ENCODE assay signal across 10 mouse cellular contexts in genomic region chr9:75435291-75435690, GRCm38 (mm10). TPM values are rescaled to one million over a fixed set of nuclear protein-coding genes. Genes with fewer than 3 reads are reported as not detected.
DNase-seq lines count a peak whose midpoint lies in the region; ATAC-seq and TF ChIP-seq lines count a peak whose summit lies in the region.
"Had no signal": no experiment of that assay in that cellular context is flagged by ENCODE, and none has a peak within 500 bp of the region (broad histone marks: within the 10 kb centered on the region; RNA-seq: fewer than 3 reads in every experiment).

No protein-coding gene starts in this region.

- no peak overlapping the region for H3K4me2 ChIP-seq in forebrain, embryonic 16.5 days (ENCODE audit: low read length)
- no peak overlapping the region for H3K4me2 ChIP-seq in liver, embryonic 12.5 days
- H3K4me2 ChIP-seq in lung, postnatal 0 days (replicated peaks; ENCODE audit: low read depth, low read length): 0 out of 2 replicates have a peak overlapping the region, but pooled peaks have one; percentile 2

- ATAC-seq in forebrain, embryonic 16.5 days: no peak
- no peak for ATAC-seq in liver, embryonic 12.5 days
- peak; percentile 13; the same call in 1 of the 2 replicates for ATAC-seq in lung, postnatal 0 days

- H3K9me3 ChIP-seq in forebrain, embryonic 10.5 days: no peaks in the 10 kb centered on the region
- no peaks in the 10 kb centered on the region for H3K9me3 ChIP-seq in forebrain, embryonic 16.5 days (ENCODE audit: control insufficient read depth, low read length)
- no peaks in the 10 kb centered on the region for H3K9me3 ChIP-seq in liver, embryonic 12.5 days (replicated peaks)
- no peaks in the 10 kb centered on the region for H3K9me3 ChIP-seq in ES-Bruce4 (replicated peaks; ENCODE audit: control insufficient read depth, insufficient read depth, low read length, poor library complexity, severe bottlenecking)
- H3K9me3 ChIP-seq in lung, postnatal 0 days (ENCODE audit: low read length): no peaks in the 10 kb centered on the region
- H3K9me3 ChIP-seq: intestine, embryonic 15.5 days; liver, embryonic 13.5 days had no signal

- TF ChIP-seq EP300 in ES-Bruce4 (IDR thresholded peaks at IDR 0.05; ENCODE audit: insufficient read depth, low read depth, low read length): no peak
- no peak for TF ChIP-seq EP300 in lung, postnatal 0 days (IDR thresholded peaks at IDR 0.05)

- DNase-seq in forebrain, embryonic 10.5 days (ENCODE audit: extremely low spot score, low spot score): no peak
- no peak for DNase-seq in liver, adult 2 months (ENCODE audit: extremely low read depth, low read depth, low spot score)
- peak; percentile 18 for DNase-seq in lung, postnatal 0 days (ENCODE audit: low spot score)
- no peak for DNase-seq in urinary bladder, postnatal 4 days (ENCODE audit: low spot score in 2 of 2)
- no peak for DNase-seq in right cerebral cortex, adult 18-20 months

- H3K4me1 ChIP-seq in forebrain, embryonic 10.5 days: peaks cover 42% of the 10 kb centered on the region
- H3K4me1 ChIP-seq in forebrain, embryonic 16.5 days (replicated peaks; ENCODE audit: control insufficient read depth, insufficient read depth, low read length): peaks cover 4% of the 10 kb centered on the region; the same call in 1 of the 2 replicates
- peaks cover 4% of the 10 kb centered on the region for H3K4me1 ChIP-seq in liver, adult 2 months (ENCODE audit: control insufficient read depth, insufficient read depth, low read length)
- peaks cover 45% of the 10 kb centered on the region for H3K4me1 ChIP-seq in liver, embryonic 12.5 days
- H3K4me1 ChIP-seq in ES-Bruce4 (ENCODE audit: control insufficient read depth, insufficient read depth, low read length): peaks cover 4% of the 10 kb centered on the region
- no peaks in the 10 kb centered on the region for H3K4me1 ChIP-seq in lung, postnatal 0 days (ENCODE audit: insufficient read depth, low read depth, low read length)
- H3K4me1 ChIP-seq: intestine, embryonic 15.5 days had no signal

- no peaks in the 10 kb centered on the region for H3K36me3 ChIP-seq in forebrain, embryonic 10.5 days (replicated peaks)
- no peaks in the 10 kb centered on the region for H3K36me3 ChIP-seq in forebrain, embryonic 16.5 days (ENCODE audit: control insufficient read depth, insufficient read depth)
- no peaks in the 10 kb centered on the region for H3K36me3 ChIP-seq in liver, adult 2 months (ENCODE audit: control insufficient read depth, insufficient read depth, low read length)
- no peaks in the 10 kb centered on the region for H3K36me3 ChIP-seq in liver, embryonic 12.5 days
- H3K36me3 ChIP-seq in ES-Bruce4 (ENCODE audit: control insufficient read depth, insufficient read depth, low read length, poor library complexity, severe bottlenecking): no peaks in the 10 kb centered on the region
- H3K36me3 ChIP-seq in lung, postnatal 0 days (ENCODE audit: insufficient read depth, low read length): no peaks in the 10 kb centered on the region
- H3K36me3 ChIP-seq: intestine, embryonic 15.5 days; liver, embryonic 13.5 days had no signal

- H3K9ac ChIP-seq in forebrain, embryonic 16.5 days (replicated peaks; ENCODE audit: low read depth, low read length): no peak overlapping the region
- no peak overlapping the region for H3K9ac ChIP-seq in liver, adult 2 months (ENCODE audit: low read depth, low read length)
- no peak overlapping the region for H3K9ac ChIP-seq in liver, embryonic 12.5 days
- H3K9ac ChIP-seq in ES-Bruce4 (ENCODE audit: low read depth, poor library complexity, severe bottlenecking): peak overlapping the region; percentile 41
- no peak overlapping the region for H3K9ac ChIP-seq in lung, postnatal 0 days (replicated peaks; ENCODE audit: low read depth)
- H3K9ac ChIP-seq: intestine, embryonic 15.5 days; liver, embryonic 13.5 days had no signal

- H3K27ac ChIP-seq in forebrain, embryonic 10.5 days: peak overlapping the region; percentile 83
- H3K27ac ChIP-seq in forebrain, embryonic 16.5 days (ENCODE audit: low read length): no peak overlapping the region
- H3K27ac ChIP-seq in liver, adult 2 months (replicated peaks; ENCODE audit: insufficient read depth, low read depth, low read length): peak overlapping the region; percentile 46
- no peak overlapping the region for H3K27ac ChIP-seq in liver, embryonic 12.5 days
- peak overlapping the region; percentile 94 for H3K27ac ChIP-seq in ES-Bruce4 (ENCODE audit: insufficient read depth, low read length)
- peak overlapping the region; percentile 57 for H3K27ac ChIP-seq in lung, postnatal 0 days (ENCODE audit: low read length)
- H3K27ac ChIP-seq: intestine, embryonic 15.5 days; liver, embryonic 13.5 days had no signal

- TF ChIP-seq CTCF in liver, adult 2 months (IDR thresholded peaks at IDR 0.05; ENCODE audit: low read depth, low read length): no peak
- TF ChIP-seq CTCF in ES-Bruce4 (IDR thresholded peaks at IDR 0.05; ENCODE audit: low read depth, low read length): no peak
- TF ChIP-seq CTCF in lung, postnatal 0 days (IDR thresholded peaks at IDR 0.05): no peak

- no peak for TF ChIP-seq POLR2A in liver, adult 2 months (IDR thresholded peaks at IDR 0.05; ENCODE audit: extremely low read depth, insufficient read depth, low read length)
- TF ChIP-seq POLR2A in ES-Bruce4 (IDR thresholded peaks at IDR 0.05; ENCODE audit: insufficient read depth, low read length): no peak

- H3K4me3 ChIP-seq in forebrain, embryonic 10.5 days: no peak overlapping the region
- H3K4me3 ChIP-seq in forebrain, embryonic 16.5 days (replicated peaks; ENCODE audit: low read length): no peak overlapping the region
- no peak overlapping the region for H3K4me3 ChIP-seq in liver, adult 2 months (ENCODE audit: insufficient read depth, low read depth, low read length)
- no peak overlapping the region for H3K4me3 ChIP-seq in liver, embryonic 12.5 days
- H3K4me3 ChIP-seq in ES-Bruce4 (ENCODE audit: low read depth, low read length): peak overlapping the region; percentile 56; the same call in 1 of the 2 replicates
- H3K4me3 ChIP-seq in lung, postnatal 0 days (ENCODE audit: low read depth, low read length): no peak overlapping the region
- H3K4me3 ChIP-seq: intestine, embryonic 15.5 days; liver, embryonic 13.5 days had no signal

- no peaks in the 10 kb centered on the region for H3K79me2 ChIP-seq in liver, adult 2 months (ENCODE audit: control insufficient read depth, insufficient read depth, low read length)

- 74% methylated on average over 4 of the region's 4 CpGs for WGBS in forebrain, embryonic 10.5 days
- 81% methylated on average over 4 of the region's 4 CpGs for WGBS in forebrain, embryonic 16.5 days
- 92% methylated on average over 4 of the region's 4 CpGs for WGBS in liver, adult 2 months
- WGBS in liver, embryonic 12.5 days (ENCODE audit: insufficient replicate concordance): 74% methylated on average over 4 of the region's 4 CpGs
- WGBS in lung, postnatal 0 days: 80% methylated on average over 4 of the region's 4 CpGs

- H3K27me3 ChIP-seq in forebrain, embryonic 10.5 days (ENCODE audit: poor library complexity, severe bottlenecking): no peaks in the 10 kb centered on the region
- H3K27me3 ChIP-seq in forebrain, embryonic 16.5 days (replicated peaks; ENCODE audit: control insufficient read depth, insufficient read depth, low read length): no peaks in the 10 kb centered on the region
- no peaks in the 10 kb centered on the region for H3K27me3 ChIP-seq in liver, adult 2 months (ENCODE audit: control insufficient read depth, insufficient read depth, low read length)
- H3K27me3 ChIP-seq in liver, embryonic 12.5 days (replicated peaks): no peaks in the 10 kb centered on the region
- no peaks in the 10 kb centered on the region for H3K27me3 ChIP-seq in ES-Bruce4 (ENCODE audit: control insufficient read depth, insufficient read depth, low read length, poor library complexity, severe bottlenecking)
- no peaks in the 10 kb centered on the region for H3K27me3 ChIP-seq in lung, postnatal 0 days (replicated peaks; ENCODE audit: insufficient read depth, low read length)
- H3K27me3 ChIP-seq: intestine, embryonic 15.5 days; liver, embryonic 13.5 days had no signal

RNA-seq across cellular contexts. Expression of gene Leo1, which starts 6.0 kb away (rescaled TPM):
- polyA plus RNA-seq in forebrain, embryonic 10.5 days (2016; fragmentation: Nextera tagmentation; extraction: Ambion mirVana): 56.8 and 59.6 TPM in 2 replicates
- polyA plus RNA-seq in forebrain, embryonic 16.5 days (2015; fragmentation: Nextera tagmentation; extraction: Ambion mirVana): 41.9 and 43.7 TPM in 2 replicates
- total RNA-seq in liver, adult 2 months (2014; rRNA removed): 5.2 and 6.3 TPM in 2 replicates
- polyA plus RNA-seq in liver, adult 2 months (2012; rRNA removed): 2.1 and 3.1 TPM in 2 replicates
- polyA plus RNA-seq in liver, embryonic 12.5 days (2016; fragmentation: Nextera tagmentation; extraction: Ambion mirVana): 25.9 and 26.9 TPM in 2 replicates
- polyA plus RNA-seq in ES-Bruce4 (2011; ENCODE audit: insufficient read depth, insufficient read length, low read depth, missing spikeins): 56.3 and 57.7 TPM in 2 replicates
- polyA plus RNA-seq in lung, postnatal 0 days (2015; fragmentation: Nextera tagmentation; extraction: Ambion mirVana): 17.0 and 19.3 TPM in 2 replicates

RNA-seq across cellular contexts. Expression of gene Mapk6, which starts 25.5 kb away (rescaled TPM):
- polyA plus RNA-seq in forebrain, embryonic 10.5 days (2016; fragmentation: Nextera tagmentation; extraction: Ambion mirVana): 132 and 144 TPM in 2 replicates
- 139 and 141 TPM in 2 replicates for polyA plus RNA-seq in forebrain, embryonic 16.5 days (2015; fragmentation: Nextera tagmentation; extraction: Ambion mirVana)
- 21.1 and 21.2 TPM in 2 replicates for total RNA-seq in liver, adult 2 months (2014; rRNA removed)
- 10.0 and 11.1 TPM in 2 replicates for polyA plus RNA-seq in liver, adult 2 months (2012; rRNA removed)
- polyA plus RNA-seq in liver, embryonic 12.5 days (2016; fragmentation: Nextera tagmentation; extraction: Ambion mirVana): 33.3 and 36.5 TPM in 2 replicates
- polyA plus RNA-seq in ES-Bruce4 (2011; ENCODE audit: insufficient read depth, insufficient read length, low read depth, missing spikeins): 130 and 147 TPM in 2 replicates
- 28.0 and 30.5 TPM in 2 replicates for polyA plus RNA-seq in lung, postnatal 0 days (2015; fragmentation: Nextera tagmentation; extraction: Ambion mirVana)

Comparison
In these comparisons a context has a peak if more than half of its experiments do, and no peak if none do; other contexts are left out.
1. H3K27ac ChIP-seq: peak in forebrain, embryonic 10.5 days (single experiment), liver, adult 2 months (single experiment), ES-Bruce4 (single experiment) and lung, postnatal 0 days (single experiment); none in forebrain, embryonic 16.5 days (single experiment) and liver, embryonic 12.5 days (single experiment).